Mouse (Mus musculus) liver, embryonic 14.5 days (tissue): ENCODE measurements around the gene Psph.

Source experiments
- CTCF ChIP-seq: IDR thresholded peaks from 2 replicates; pipeline ENCODE4 v1.5.1; 2016; ENCODE audit warnings: antibody characterized with exemption, low read depth, control low read depth
- EP300 ChIP-seq: IDR thresholded peaks from 2 replicates; pipeline ENCODE4 v1.6.1; 2016; ENCODE audit warnings: antibody characterized with exemption, low read depth

DNA sequence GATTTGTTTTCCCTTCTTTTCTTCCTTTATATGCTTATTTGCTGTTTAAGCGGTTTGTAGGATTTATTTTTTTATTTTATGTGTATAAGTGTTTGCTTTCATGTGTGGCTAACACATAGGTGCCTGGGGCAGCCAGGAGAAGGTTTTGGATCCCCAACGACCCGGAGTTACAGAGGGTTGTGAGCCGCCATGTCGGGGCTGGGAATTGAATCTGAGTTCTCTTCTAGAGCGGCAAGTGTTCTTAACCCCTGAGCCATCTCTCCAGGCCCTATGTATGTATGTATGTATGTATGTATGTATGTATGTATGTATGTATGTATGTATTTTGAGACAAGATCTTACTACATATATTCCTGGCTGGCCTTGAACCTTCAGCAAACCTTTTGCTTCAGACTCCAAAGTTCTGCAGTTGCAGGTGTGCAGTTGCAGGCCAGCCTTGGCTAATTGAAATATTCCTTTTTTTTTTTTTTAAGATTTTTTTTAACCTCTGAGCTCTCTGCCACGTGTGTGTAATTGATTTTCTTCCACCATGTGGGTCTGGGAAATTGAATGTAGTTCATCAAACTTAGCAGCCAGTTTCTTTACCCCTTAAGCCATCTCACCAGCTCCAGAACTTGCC lies 61.4 kb downstream of the Psph start:
- TF ChIP-seq CTCF (no peak), EP300 (no peak)
